Mouse (Mus musculus) liver, embryonic 16.5 days (tissue): ENCODE data around the gene Aco2. TPM values are rescaled to one million over a fixed set of nuclear protein-coding genes. Genes with fewer than 3 reads are reported as not detected.

ENCODE experiments used
- ATAC-seq: fragments of 200-750 bp; cut with Nextera tagmentation; 2 replicates; pipeline ENCODE4 v1.8.0; 2017; ENCODE audit warnings: low read depth, mild to moderate bottlenecking, moderate number of reproducible peaks, moderate library complexity
- H3K27ac ChIP-seq: fragments of 300-500 bp; sonication (generic); 2 replicates; pipeline ENCODE4 v1.5.1; 2014; ENCODE audit warnings: mild to moderate bottlenecking, low read length
- H3K27me3 ChIP-seq: fragments of 300-500 bp; sonication (generic); 2 replicates; pipeline ENCODE4 v1.6.1; 2014; ENCODE audit warnings: low read depth, low read length, mixed read lengths; ENCODE audit not compliant: control insufficient read depth, insufficient read depth
- H3K36me3 ChIP-seq: fragments of 300-500 bp; sonication (generic); 2 replicates; pipeline ENCODE4 v1.6.1; 2014; ENCODE audit warnings: mild to moderate bottlenecking; ENCODE audit not compliant: control insufficient read depth, insufficient read depth
- H3K4me1 ChIP-seq: fragments of 300-500 bp; sonication (generic); 2 replicates; pipeline ENCODE4 v1.6.1; 2014; ENCODE audit warnings: low read depth, low read length, mixed read lengths; ENCODE audit not compliant: control insufficient read depth
- H3K4me2 ChIP-seq: fragments of 300-500 bp; sonication (generic); 2 replicates; pipeline ENCODE4 v1.6.1; 2014; ENCODE audit warnings: low read depth, low read length, mixed read lengths
- H3K4me3 ChIP-seq: fragments of 300-500 bp; sonication (generic); 2 replicates; pipeline ENCODE4 v1.5.1; 2014; ENCODE audit warnings: low read depth, mild to moderate bottlenecking, low read length
- H3K9ac ChIP-seq: fragments of 300-500 bp; sonication (generic); 2 replicates; pipeline ENCODE4 v1.6.1; 2014; ENCODE audit warnings: low read depth, low read length
- H3K9me3 ChIP-seq: fragments of 300-500 bp; sonication (generic); replicated peaks from 2 replicates; pipeline ENCODE4 v1.6.1; 2016; ENCODE audit warnings: low read length; ENCODE audit not compliant: control insufficient read depth
- WGBS: fragments of 180-500 bp; shearing (Covaris S2); extraction: QIAGEN DNeasy Blood & Tissue Kit; methylation state at CpG from one replicate; pipeline ENCODE4 v1.1.7; 2014; ENCODE audit not compliant: insufficient replicate concordance; 5-methylcytosine and 5-hydroxymethylcytosine counted together
- polyA plus RNA-seq: library from polyadenylated mRNA; unstranded; fragments of >200 nt; fragmentation: Nextera tagmentation; extraction: Ambion mirVana; gene quantifications from 2 replicates; pipeline ENCODE4 v1.2.1, GENCODE M21; 2015

Aco2 gene
- polyA plus RNA-seq, 1 experiment from 2014 or later, result 114 TPM

- Histone ChIP-seq H3K9ac (peak overlapping the region; percentile 93), H3K4me1 (peaks cover 29% of the 10 kb centered on the region), H3K27me3 (no peaks in the 10 kb centered on the region), H3K9me3 (no peaks in the 10 kb centered on the region), H3K4me3 (peak overlapping the region; percentile 93), H3K36me3 (peaks cover 4% of the 10 kb centered on the region; the same call in 1 of the 2 replicates), H3K27ac (peak overlapping the region; percentile 95), H3K4me2 (peak overlapping the region; percentile 96)
- peak; percentile 65 for ATAC-seq
- WGBS, result under 1% methylated on average over 39 of the region's 39 CpGs
Observed at GRCm38 (mm10) chr15:81859330-81860255, 12.5 kb upstream of the Aco2 start.

- 31% methylated on average over 8 of the region's 8 CpGs for WGBS
- Histone ChIP-seq H3K4me1 (peaks cover 24% of the 10 kb centered on the region), H3K9ac (peak overlapping the region; percentile 35), H3K4me2 (peak overlapping the region; percentile 96), H3K27me3 (no peaks in the 10 kb centered on the region), H3K4me3 (no peak overlapping the region), H3K36me3 (peaks cover 12% of the 10 kb centered on the region), H3K27ac (peak overlapping the region; percentile 37), H3K9me3 (no peaks in the 10 kb centered on the region)
- no peak for ATAC-seq
Observed at GRCm38 (mm10) chr15:81860471-81861135, 11.5 kb upstream of the Aco2 start.

- no peaks in the 10 kb centered on the region for H3K9me3 ChIP-seq
- H3K4me3 ChIP-seq, result no peak overlapping the region
- H3K27ac ChIP-seq, result no peak overlapping the region
- no peaks in the 10 kb centered on the region for H3K27me3 ChIP-seq
- peaks cover 8% of the 10 kb centered on the region for H3K4me1 ChIP-seq
- no peak for ATAC-seq
- H3K9ac ChIP-seq, result no peak overlapping the region
- H3K4me2 ChIP-seq, result no peak overlapping the region
- peaks cover 42% of the 10 kb centered on the region for H3K36me3 ChIP-seq
- 81% methylated on average over 7 of the region's 7 CpGs for WGBS
Observed at GRCm38 (mm10) chr15:81864238-81864637, 7.9 kb upstream of the Aco2 start.

GRCm38 (mm10) chr15:81869985-81870384, 2.1 kb upstream of the Aco2 start:
- peaks cover 24% of the 10 kb centered on the region for H3K4me1 ChIP-seq
- peaks cover 48% of the 10 kb centered on the region for H3K36me3 ChIP-seq
- 0 out of 2 replicates have a peak overlapping the region, but pooled peaks have one; percentile 9 for H3K4me3 ChIP-seq
- ATAC-seq, result peak; percentile 15; the same call in 1 of the 2 replicates
- no peaks in the 10 kb centered on the region for H3K9me3 ChIP-seq
- peak overlapping the region; percentile 72 for H3K27ac ChIP-seq
- H3K4me2 ChIP-seq, result peak overlapping the region; percentile 88
- WGBS, result 61% methylated on average over 5 of the region's 5 CpGs
- H3K9ac ChIP-seq, result peak overlapping the region; percentile 33
- H3K27me3 ChIP-seq, result no peaks in the 10 kb centered on the region

GRCm38 (mm10) chr15:81871604-81872261, 376 bp upstream of the Aco2 start, which contains the start of gene Phf5a:
Gene Phf5a, minus strand, starts transcription at chr15:81871911.
- Histone ChIP-seq H3K36me3 (peaks cover 35% of the 10 kb centered on the region), H3K4me3 (peak within 1 kb of the TSS; percentile 99), H3K27me3 (no peaks in the 10 kb centered on the region), H3K27ac (peak within 1 kb of the TSS; percentile 99), H3K9me3 (no peaks in the 10 kb centered on the region), H3K9ac (peak within 1 kb of the TSS; percentile 90), H3K4me2 (peak within 1 kb of the TSS; percentile 88), H3K4me1 (peaks cover 24% of the 10 kb centered on the region)
- WGBS, result under 1% methylated on average over 30 of the region's 30 CpGs
- ATAC-seq, result peak; percentile 86

GRCm38 (mm10) chr15:81879531-81880401, 7.7 kb downstream of the Aco2 start:
- H3K4me2 ChIP-seq, result no peak overlapping the region
- H3K27me3 ChIP-seq, result no peaks in the 10 kb centered on the region
- WGBS, result 76% methylated on average over 5 of the region's 5 CpGs
- H3K27ac ChIP-seq, result no peak overlapping the region
- H3K4me3 ChIP-seq, result no peak overlapping the region
- peaks cover 13% of the 10 kb centered on the region for H3K4me1 ChIP-seq
- no peak for ATAC-seq
- H3K9me3 ChIP-seq, result no peaks in the 10 kb centered on the region
- no peaks in the 10 kb centered on the region for H3K36me3 ChIP-seq
- no peak overlapping the region for H3K9ac ChIP-seq

GRCm38 (mm10) chr15:81882348-81882747, 10.2 kb downstream of the Aco2 start:
- no peak overlapping the region for H3K9ac ChIP-seq
- WGBS, result 72% methylated on average over 3 of the region's 3 CpGs
- H3K27ac ChIP-seq, result peak overlapping the region; percentile 74
- no peaks in the 10 kb centered on the region for H3K27me3 ChIP-seq
- H3K4me3 ChIP-seq, result no peak overlapping the region
- H3K36me3 ChIP-seq, result no peaks in the 10 kb centered on the region
- no peaks in the 10 kb centered on the region for H3K9me3 ChIP-seq
- peaks cover 16% of the 10 kb centered on the region for H3K4me1 ChIP-seq
- ATAC-seq, result peak; percentile 68
- no peak overlapping the region for H3K4me2 ChIP-seq

- H3K9ac ChIP-seq, result no peak overlapping the region
- WGBS, result 91% methylated on average over 3 of the region's 3 CpGs
- H3K27ac ChIP-seq, result no peak overlapping the region
- no peak overlapping the region for H3K4me3 ChIP-seq
- H3K36me3 ChIP-seq, result no peaks in the 10 kb centered on the region; the same call in 1 of the 2 replicates
- H3K4me1 ChIP-seq, result peaks cover 19% of the 10 kb centered on the region
- no peaks in the 10 kb centered on the region for H3K9me3 ChIP-seq
- H3K4me2 ChIP-seq, result no peak overlapping the region
- no peak for ATAC-seq
- no peaks in the 10 kb centered on the region for H3K27me3 ChIP-seq
Observed at GRCm38 (mm10) chr15:81885418-81885934, 13.4 kb downstream of the Aco2 start.
